Mouse (Mus musculus) G1E (cell line): ENCODE measurements around the gene Adcy9. TPM values are rescaled to one million over a fixed set of nuclear protein-coding genes. Genes with fewer than 3 reads are reported as not detected.

Experiments used
- ATAC-seq: 2 replicates; pipeline ENCODE4 v1.8.0; 2016; ENCODE audit warnings: mild to moderate bottlenecking; ENCODE audit not compliant: insufficient number of reproducible peaks, poor library complexity, low FRiP score, severe bottlenecking; ENCODE audit errors: extremely low read depth
- DNase-seq: peaks from one replicate; pipeline ENCODE4 v3.0.0; 2012; ENCODE audit warnings: low spot score
- H3K27me3 ChIP-seq: 2 replicates; pipeline ENCODE4 v1.6.1; 2012; ENCODE audit warnings: mild to moderate bottlenecking, low read length, inconsistent platforms; ENCODE audit not compliant: insufficient read depth
- H3K36me3 ChIP-seq: replicated peaks from 2 replicates; pipeline ENCODE3; 2012; ENCODE audit warnings: mild to moderate bottlenecking, inconsistent platforms
- H3K4me1 ChIP-seq: 2 replicates; pipeline ENCODE4 v1.6.1; 2012; ENCODE audit warnings: low read depth, low read length, inconsistent platforms, mixed read lengths; ENCODE audit not compliant: insufficient read depth
- H3K4me3 ChIP-seq: 2 replicates; pipeline ENCODE4 v1.5.1; 2012; ENCODE audit warnings: low read depth, mild to moderate bottlenecking, inconsistent platforms, low read length, moderate library complexity, mixed read lengths
- H3K9me3 ChIP-seq: replicated peaks from 2 replicates; pipeline ENCODE4 v1.6.1; 2012; ENCODE audit warnings: inconsistent platforms
- CTCF ChIP-seq: IDR thresholded peaks from 2 replicates; pipeline ENCODE4 v1.5.1; 2012; ENCODE audit warnings: low read depth, low read length, inconsistent platforms, mixed read lengths
- GATA1 ChIP-seq: IDR thresholded peaks from 2 replicates; pipeline ENCODE4 v1.6.1; 2012; ENCODE audit warnings: borderline replicate concordance, low read length, inconsistent platforms, mixed read lengths
- GATA2 ChIP-seq: IDR thresholded peaks from 2 replicates; pipeline ENCODE4 v1.6.1; 2012; ENCODE audit warnings: low read depth, low read length, inconsistent platforms, borderline replicate concordance
- POLR2AphosphoS5 ChIP-seq: IDR thresholded peaks from 2 replicates; pipeline ENCODE4 v1.6.1; 2012; ENCODE audit warnings: low read depth, low read length, inconsistent platforms; ENCODE audit not compliant: insufficient replicate concordance
- TAL1 ChIP-seq: conservative IDR thresholded peaks from 2 replicates; pipeline ENCODE4 v1.6.1; 2012; ENCODE audit warnings: low read depth, low read length, inconsistent platforms, mixed read lengths
- polyA plus RNA-seq: library from polyadenylated mRNA; stranded (reverse); fragments of >175 nt; gene quantifications from 2 replicates; pipeline ENCODE4 v1.2.3, GENCODE M21; 2012
- total RNA-seq, 2 experiments: library from RNA; stranded (forward) in 1 of 2; stranded (reverse) in 1 of 2; fragments of 200-1000 nt in 1 of 2; fragments of >200 nt in 1 of 2; fragmentation: Nextera tagmentation in 1 of 2; gene quantifications; 2 replicates each; pipeline ENCODE4 v1.2.3; 2014 to 2017

The Adcy9 gene
- total and polyA plus RNA-seq, 3 experiments: 0.47 to 2.1 (median 0.83) TPM

- Histone ChIP-seq H3K36me3 (no peaks in the 10 kb centered on the region), H3K4me1 (no peaks in the 10 kb centered on the region), H3K27me3 (0 out of 2 replicates have a peak, but pooled peaks cover 7% of the 10 kb centered on the region), H3K9me3 (no peaks in the 10 kb centered on the region), H3K4me3 (no peak overlapping the region)
- TF ChIP-seq GATA1: no peak
- no peak for TF ChIP-seq POLR2AphosphoS5
- no peak for TF ChIP-seq TAL1
- TF ChIP-seq CTCF: no peak
- TF ChIP-seq GATA2: no peak
- no peak for ATAC-seq
- DNase-seq: no peak
Observed at GRCm38 (mm10) chr16:4307795-4308194, 112.5 kb downstream of the Adcy9 start.

GRCm38 (mm10) chr16:4304176-4304922 lies 115.9 kb downstream of the Adcy9 start:
- H3K4me1 ChIP-seq: no peaks in the 10 kb centered on the region
- no peaks in the 10 kb centered on the region for H3K36me3 ChIP-seq
- no peaks in the 10 kb centered on the region for H3K27me3 ChIP-seq
- DNase-seq (no peak), ATAC-seq (no peak)
- TF ChIP-seq CTCF: no peak
- TF ChIP-seq GATA1: no peak
- TF ChIP-seq GATA2: no peak
- no peak for TF ChIP-seq TAL1
- no peak for TF ChIP-seq POLR2AphosphoS5
- H3K4me3 ChIP-seq: no peak overlapping the region
- H3K9me3 ChIP-seq: no peaks in the 10 kb centered on the region

GRCm38 (mm10) chr16:4303554-4303953 lies 116.7 kb downstream of the Adcy9 start:
- Histone ChIP-seq H3K4me1 (no peaks in the 10 kb centered on the region), H3K36me3 (no peaks in the 10 kb centered on the region), H3K27me3 (no peaks in the 10 kb centered on the region), H3K9me3 (no peaks in the 10 kb centered on the region), H3K4me3 (no peak overlapping the region)
- ATAC-seq (no peak), DNase-seq (no peak)
- TF ChIP-seq POLR2AphosphoS5 (no peak), GATA1 (no peak), GATA2 (no peak), TAL1 (no peak), CTCF (no peak)

GRCm38 (mm10) chr16:4300280-4300679 lies 120.0 kb downstream of the Adcy9 start:
- peaks cover 4% of the 10 kb centered on the region for H3K36me3 ChIP-seq
- no peaks in the 10 kb centered on the region for H3K4me1 ChIP-seq
- TF ChIP-seq GATA2 (no peak), TAL1 (no peak), POLR2AphosphoS5 (no peak), GATA1 (no peak), CTCF (no peak)
- no peaks in the 10 kb centered on the region for H3K9me3 ChIP-seq
- H3K4me3 ChIP-seq: no peak overlapping the region
- H3K27me3 ChIP-seq: no peaks in the 10 kb centered on the region; the same call in 1 of the 2 replicates
- DNase-seq (no peak), ATAC-seq (no peak)

GRCm38 (mm10) chr16:4293259-4293658 lies 127.0 kb downstream of the Adcy9 start:
- TF ChIP-seq TAL1 (no peak), GATA1 (no peak), CTCF (no peak), POLR2AphosphoS5 (no peak), GATA2 (no peak)
- H3K4me1 ChIP-seq: no peaks in the 10 kb centered on the region
- peaks cover 3% of the 10 kb centered on the region; the same call in 1 of the 2 replicates for H3K27me3 ChIP-seq
- H3K9me3 ChIP-seq: no peaks in the 10 kb centered on the region
- H3K4me3 ChIP-seq: no peak overlapping the region
- DNase-seq (no peak), ATAC-seq (no peak)
- H3K36me3 ChIP-seq: peaks cover 7% of the 10 kb centered on the region

- H3K36me3 ChIP-seq: peaks cover 7% of the 10 kb centered on the region
- no peak for TF ChIP-seq POLR2AphosphoS5
- no peak for TF ChIP-seq CTCF
- no peak for TF ChIP-seq TAL1
- TF ChIP-seq GATA1: no peak
- no peaks in the 10 kb centered on the region for H3K9me3 ChIP-seq
- no peak for ATAC-seq
- no peaks in the 10 kb centered on the region for H3K4me1 ChIP-seq
- peaks cover 3% of the 10 kb centered on the region; the same call in 1 of the 2 replicates for H3K27me3 ChIP-seq
- no peak overlapping the region for H3K4me3 ChIP-seq
- DNase-seq: no peak
Observed at GRCm38 (mm10) chr16:4289507-4289906, 130.8 kb downstream of the Adcy9 start.
